Mouse (Mus musculus): ENCODE measurements at regions not wholly inside any gene's neighbourhood (a gene's known extent, or its start where the extent isn't known, plus 50 kb on each side); places are given as distances from the start of the nearest gene placed in this dataset.
A peak's percentile ranks its signal among the peaks of the same experiment; 100 is the strongest.

- DNase-seq (ENCODE audit: low read depth, low spot score), result no peak
Measured at GRCm38 (mm10) chr3:21381072-21381471, 695.4 kb upstream of the Tbl1xr1 start.

- DNase-seq (ENCODE audit: low read depth, low spot score), result no peak
Measured at GRCm38 (mm10) chr3:21403551-21403950, 672.9 kb upstream of the Tbl1xr1 start.

DNA sequence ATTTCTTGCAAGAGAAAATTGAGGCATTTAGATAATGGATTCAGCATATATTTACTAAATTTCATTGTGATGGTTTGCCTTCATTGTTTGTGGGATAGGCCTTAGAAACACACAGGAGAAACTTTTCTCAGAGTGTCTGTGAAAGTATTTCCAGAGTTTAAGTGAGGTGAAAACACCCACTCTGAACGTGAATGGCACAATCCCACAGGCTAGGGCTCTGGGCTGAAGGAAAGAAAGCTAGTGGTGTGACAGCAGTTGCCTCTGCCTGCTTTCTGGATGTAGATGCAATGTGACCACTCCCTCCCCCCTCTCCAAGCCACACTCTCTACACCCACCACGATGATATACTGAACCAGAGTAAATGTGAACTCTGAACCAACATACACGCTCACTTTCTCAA, 672.4 kb upstream of the Tbl1xr1 start:
- no peak for DNase-seq (ENCODE audit: low read depth, low spot score)

DNA sequence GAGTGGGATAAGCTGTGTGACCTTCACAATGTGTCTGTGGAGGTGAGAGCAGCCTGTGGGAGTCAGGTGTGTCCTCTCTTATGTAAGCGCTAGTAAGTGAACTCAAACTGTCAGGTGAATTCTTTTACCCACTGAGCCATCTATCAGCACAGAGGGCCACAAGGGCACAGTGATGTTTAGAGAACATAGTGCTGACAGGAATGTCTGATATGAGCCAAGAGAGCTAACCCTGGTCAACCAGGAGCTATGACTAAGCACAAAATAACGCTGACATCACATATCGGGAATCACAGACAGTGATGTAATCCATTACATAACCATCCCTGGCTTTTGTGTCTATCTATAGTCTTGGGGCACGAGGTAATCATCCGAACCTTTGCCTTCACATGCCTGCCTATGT, 669.4 kb upstream of the Tbl1xr1 start:
- no peak for DNase-seq (ENCODE audit: low read depth, low spot score)

DNA sequence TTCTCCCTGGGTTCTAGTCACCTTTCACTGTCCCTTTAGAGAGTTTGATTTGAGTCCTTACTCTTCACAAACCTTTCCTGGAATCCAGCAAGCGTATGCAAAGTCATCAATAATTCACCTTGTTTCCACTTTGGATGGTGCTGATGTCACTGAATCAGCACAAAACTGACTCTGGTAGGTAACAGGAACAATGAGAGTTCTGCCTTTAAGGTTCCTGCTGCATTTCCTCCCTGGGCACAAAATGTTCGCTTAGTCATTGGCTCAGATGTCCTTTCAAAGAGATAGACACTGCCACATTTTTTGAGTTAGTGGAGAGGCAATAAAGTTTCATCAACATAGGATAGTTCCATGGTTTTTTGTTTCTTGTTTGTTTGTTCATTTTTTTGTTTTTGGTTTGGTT, 664.4 kb upstream of the Tbl1xr1 start:
- DNase-seq (ENCODE audit: low read depth, low spot score), result no peak

DNA sequence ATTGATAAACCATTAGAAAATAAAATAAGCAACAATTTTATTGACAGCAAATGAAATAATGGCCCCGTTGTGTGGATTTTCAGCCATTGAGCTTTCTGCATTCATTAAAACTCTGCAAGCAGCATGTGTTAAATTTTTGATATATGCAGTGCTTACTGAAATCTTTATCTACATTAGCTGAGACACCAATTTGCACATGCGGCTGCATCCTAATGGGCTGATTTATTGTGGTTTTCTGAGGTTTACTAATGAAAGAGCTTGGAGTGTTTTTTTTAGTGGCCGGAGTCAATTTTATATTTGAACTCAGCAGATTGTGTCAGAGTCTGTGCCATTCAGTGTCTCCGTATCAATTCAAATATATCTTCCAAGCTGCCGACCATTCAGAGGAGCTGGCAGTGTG, 653.3 kb upstream of the Tbl1xr1 start:
- DNase-seq (ENCODE audit: low read depth, low spot score), result no peak

GRCm38 (mm10) chr3:21426538-21426937, 649.9 kb upstream of the Tbl1xr1 start:
- no peak for DNase-seq (ENCODE audit: low read depth, low spot score)

GRCm38 (mm10) chr3:21427408-21428031, 648.9 kb upstream of the Tbl1xr1 start:
- DNase-seq (ENCODE audit: low read depth, low spot score), result no peak

DNA sequence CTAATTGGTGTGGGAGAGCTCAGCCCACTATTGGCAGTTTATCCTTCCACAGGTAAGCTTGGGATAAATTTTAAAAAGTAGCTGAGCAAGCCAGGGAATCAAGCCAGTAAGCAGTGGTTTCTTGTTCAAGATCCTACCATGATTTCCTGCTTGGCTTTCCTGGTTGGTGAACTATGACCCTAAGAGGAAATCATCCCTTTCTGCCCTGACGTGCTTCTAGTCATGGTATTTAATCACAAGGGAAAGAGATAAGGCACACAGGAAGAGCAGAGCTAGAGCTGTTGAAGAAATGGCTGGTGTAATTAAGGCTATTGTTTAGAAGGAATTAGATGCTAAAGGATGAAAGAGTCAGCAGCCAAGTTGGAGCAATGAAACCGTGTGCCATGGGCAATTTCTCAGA, 648.3 kb upstream of the Tbl1xr1 start:
- DNase-seq (ENCODE audit: low read depth, low spot score), result no peak

DNA sequence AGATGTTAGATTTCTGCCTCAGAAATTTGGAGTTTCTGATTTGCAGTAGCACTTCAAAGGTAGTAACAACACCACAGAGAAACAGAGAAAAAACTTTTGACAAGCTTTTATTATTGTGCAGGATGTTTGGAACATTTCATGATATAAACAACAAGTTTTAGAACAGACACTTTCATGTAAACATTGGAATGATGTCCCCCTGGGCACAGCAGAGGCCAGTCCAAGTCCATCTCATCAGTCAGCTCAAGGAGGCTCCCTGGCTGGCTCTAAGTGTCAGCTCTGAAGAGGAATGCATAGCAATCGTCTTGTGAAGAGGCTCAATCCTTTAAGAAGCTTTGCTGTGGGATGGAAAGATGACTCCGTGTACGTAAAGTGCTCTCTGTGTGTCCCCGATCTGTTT, 612.2 kb upstream of the Tbl1xr1 start:
- no peak for DNase-seq (ENCODE audit: low read depth, low spot score)

GRCm38 (mm10) chr3:21466113-21466645, 610.3 kb upstream of the Tbl1xr1 start:
- no peak for DNase-seq (ENCODE audit: low read depth, low spot score)

DNA sequence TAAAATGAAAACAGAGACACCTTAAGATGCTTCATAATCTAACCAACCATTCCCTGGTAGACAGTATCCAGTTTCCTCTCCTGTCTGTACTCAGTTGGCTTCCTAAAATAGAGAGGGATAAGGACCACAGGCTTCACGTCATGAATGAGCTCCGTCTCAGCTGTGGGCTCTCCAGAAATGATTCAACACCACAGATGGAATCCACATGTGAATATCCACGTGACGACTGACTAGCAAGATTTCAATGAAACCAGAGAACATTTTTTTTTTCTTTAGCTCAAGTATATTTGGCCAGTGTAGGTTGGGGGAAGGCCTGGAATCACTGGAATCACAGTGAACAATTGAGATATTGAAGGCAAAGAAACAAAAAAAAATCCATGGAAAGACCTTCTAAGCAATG, 599.1 kb upstream of the Tbl1xr1 start:
- DNase-seq (ENCODE audit: low read depth, low spot score), result no peak

DNA sequence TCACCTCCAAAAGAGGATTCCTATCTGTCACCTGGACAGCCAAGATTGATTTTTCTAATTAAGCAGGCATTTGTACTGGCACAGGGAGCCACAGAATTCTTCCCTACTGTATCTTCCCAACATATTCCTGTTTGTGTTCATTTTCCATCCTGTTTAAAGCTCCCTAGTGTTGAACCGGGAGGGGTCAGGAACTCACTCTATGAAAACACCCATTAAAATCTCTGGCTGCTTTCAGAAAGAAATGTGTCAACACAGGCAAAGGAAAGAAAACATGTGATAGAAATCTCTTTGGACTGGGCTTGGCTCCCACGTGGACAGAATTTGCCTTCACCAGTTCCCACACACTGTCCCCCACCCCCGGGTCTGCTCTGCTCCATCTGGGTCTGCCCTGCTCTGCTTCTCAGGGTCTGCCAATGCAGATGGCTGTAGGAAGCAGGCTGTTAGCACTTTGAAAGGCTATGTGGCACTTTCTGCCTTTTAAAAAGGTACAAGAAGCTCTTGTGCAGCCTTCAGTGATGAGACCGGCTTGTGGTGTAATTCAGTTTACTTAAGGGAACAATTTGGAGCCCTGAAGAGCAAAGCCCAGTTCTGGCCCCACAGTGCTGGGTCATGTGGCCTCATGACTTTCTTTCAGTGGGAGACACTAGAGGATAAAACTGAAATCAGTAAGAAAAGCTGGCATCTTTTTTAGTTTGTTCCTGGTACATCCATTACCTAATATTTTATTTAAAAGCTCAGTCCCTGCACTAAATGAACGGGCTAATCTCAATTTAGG, 597.2 kb upstream of the Tbl1xr1 start:
- no peak for DNase-seq (ENCODE audit: low read depth, low spot score)

- no peak for DNase-seq (ENCODE audit: low read depth, low spot score)
Measured at GRCm38 (mm10) chr3:21479846-21480245, 596.6 kb upstream of the Tbl1xr1 start.

- no peak for DNase-seq (ENCODE audit: low read depth, low spot score)
Measured at GRCm38 (mm10) chr3:21484052-21484451, 592.4 kb upstream of the Tbl1xr1 start.

- no peak for DNase-seq (ENCODE audit: low read depth, low spot score)
Measured at GRCm38 (mm10) chr3:21485454-21485853, 591.0 kb upstream of the Tbl1xr1 start.

DNA sequence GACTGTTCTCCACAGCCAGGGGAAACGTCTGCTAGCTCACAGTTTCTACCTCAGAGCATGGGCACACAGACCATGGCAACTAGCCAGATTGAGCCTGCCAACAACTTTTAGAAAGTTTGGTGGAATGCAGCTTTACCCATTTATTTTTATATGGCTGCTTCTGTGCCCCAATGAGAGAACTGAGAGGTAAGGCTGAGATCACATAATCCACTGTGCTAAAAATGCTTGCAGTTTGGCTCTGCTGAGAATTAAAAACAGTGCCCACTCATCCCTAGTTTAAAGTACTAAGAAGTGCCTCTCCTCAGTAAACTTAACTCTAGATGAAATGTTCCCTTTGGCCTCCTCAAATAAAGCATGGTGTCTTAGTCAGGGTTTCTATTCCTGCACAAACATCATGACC, 586.9 kb upstream of the Tbl1xr1 start:
- no peak for DNase-seq (ENCODE audit: low read depth, low spot score)

DNA sequence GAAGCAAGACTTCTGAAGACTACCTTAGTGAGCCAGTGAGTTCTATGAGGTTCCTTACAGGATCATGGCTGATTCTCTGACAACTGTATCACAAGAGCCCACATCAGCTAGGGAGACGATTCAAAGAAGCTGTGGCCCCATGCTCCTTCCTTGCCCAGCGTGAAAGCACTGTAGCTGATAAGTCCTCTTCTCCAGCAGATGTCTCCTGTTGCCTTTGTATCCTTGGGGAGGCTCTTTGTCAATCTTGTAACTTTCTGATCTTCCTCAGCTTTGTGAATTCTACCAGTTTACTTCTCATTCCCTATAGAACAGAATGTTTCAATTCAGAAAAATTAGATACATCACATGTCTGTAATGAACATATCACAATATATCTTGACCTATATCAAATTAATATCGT, 584.0 kb upstream of the Tbl1xr1 start:
- DNase-seq (ENCODE audit: low read depth, low spot score), result no peak

DNA sequence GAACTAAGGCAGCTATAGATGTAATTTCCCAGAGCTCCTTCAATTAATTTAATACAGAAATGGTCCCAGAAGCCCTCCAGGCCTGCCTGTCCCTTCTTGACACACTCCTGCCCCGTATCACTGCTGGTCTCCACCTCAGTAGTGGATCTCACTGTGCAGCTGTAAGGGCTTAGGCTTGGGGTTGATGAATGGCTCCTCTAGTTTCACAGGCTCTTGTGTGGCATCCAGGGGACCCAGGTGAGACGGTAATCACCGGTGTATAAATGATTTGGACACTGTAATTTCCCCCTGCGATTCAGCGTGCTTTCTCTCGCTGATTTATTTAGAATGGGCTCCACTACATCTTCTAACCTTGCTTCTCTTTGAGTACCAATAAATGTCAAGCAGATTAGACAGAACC, 583.1 kb upstream of the Tbl1xr1 start:
- no peak for DNase-seq (ENCODE audit: low read depth, low spot score)

DNA sequence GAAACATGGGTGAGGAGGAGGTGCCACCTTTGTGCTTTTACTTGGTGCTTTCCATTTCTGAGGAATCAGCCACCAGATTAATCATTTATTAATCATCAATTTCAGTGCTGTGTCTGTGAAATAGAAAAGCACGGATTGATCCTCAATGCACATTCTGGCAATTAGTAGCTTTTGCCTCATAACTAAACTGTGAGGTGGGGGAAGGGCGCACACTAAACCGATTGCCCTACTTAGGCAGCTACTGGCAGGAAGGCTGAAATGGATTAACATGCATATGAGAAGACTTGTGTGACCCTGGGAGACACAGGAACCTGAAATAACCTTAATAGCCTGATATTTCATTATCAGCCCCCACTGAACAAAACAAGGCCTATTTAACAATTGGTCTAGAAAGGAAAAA, 581.5 kb upstream of the Tbl1xr1 start:
- DNase-seq (ENCODE audit: low read depth, low spot score), result peak; percentile 71

- DNase-seq (ENCODE audit: low read depth, low spot score), result no peak
Measured at GRCm38 (mm10) chr3:21495651-21496050, 580.8 kb upstream of the Tbl1xr1 start.

DNA sequence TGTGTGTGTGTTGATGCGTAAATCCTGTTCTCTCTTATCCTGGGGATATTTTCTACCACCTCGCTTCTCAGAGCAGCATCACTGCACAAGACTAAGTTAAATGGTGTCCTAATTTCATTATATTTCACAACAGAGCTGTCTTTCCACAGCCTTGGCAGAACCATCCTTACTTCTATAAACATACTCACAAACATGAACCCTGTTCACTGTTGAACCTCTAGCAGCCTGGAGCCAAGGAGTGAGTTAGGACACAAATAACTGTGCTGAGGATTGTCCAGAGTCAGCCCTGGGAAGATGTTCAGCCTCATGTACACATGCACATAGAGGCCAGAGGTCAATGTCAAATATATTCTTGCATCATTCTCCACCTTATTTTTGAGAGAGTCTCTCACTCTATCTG, 580.3 kb upstream of the Tbl1xr1 start:
- DNase-seq (ENCODE audit: low read depth, low spot score), result no peak

- no peak for DNase-seq (ENCODE audit: low read depth, low spot score)
Measured at GRCm38 (mm10) chr3:21497011-21497410, 579.4 kb upstream of the Tbl1xr1 start.
